Mouse (Mus musculus) left cerebral cortex, postnatal 25 days (tissue): ENCODE data around the gene Mef2a. TPM values are rescaled to one million over a fixed set of nuclear protein-coding genes. Genes with fewer than 3 reads are reported as not detected.

ENCODE experiments used
- DNase-seq, 2 experiments: peaks; one replicate each; pipeline ENCODE4 v3.0.0; 2022; ENCODE audit warnings: low spot score in 2 of 2, mixed read lengths in 1 of 2
- intact Hi-C: fragments of 180-260 bp; cut with DNase I; formaldehyde crosslinking; loops from one replicate; pipeline ENCODE4 v1.15.1; 2025
- total RNA-seq, 2 experiments: library from RNA; stranded (reverse); gene quantifications; 2 replicates each; pipeline ENCODE4 v1.2.3; 2021

The Mef2a gene
- total RNA-seq, 2 experiments from 2014 or later, result 110 to 112 TPM

GRCm38 (mm10) chr7:67371891-67372672 lies 576 bp downstream of the Mef2a start:
- intact Hi-C loops, result loop anchor here (2.0 to 5.0 kb wide), 6 partner anchors 73 to 250 kb away; no protein-coding TSS in a partner anchor
- DNase-seq, result no peak

- intact Hi-C loops, result loop anchor here (2.0 to 5.0 kb wide), 4 partner anchors 91 to 251 kb away; no protein-coding TSS in a partner anchor
- peak in 1 of 2 experiments; percentile 28 for DNase-seq
Measured at GRCm38 (mm10) chr7:67371351-67371890, 1.2 kb downstream of the Mef2a start.

- no peak for DNase-seq
- intact Hi-C loops, result loop anchor here (2.0 to 5.0 kb wide), 4 partner anchors 93 to 253 kb away; no protein-coding TSS in a partner anchor
Measured at GRCm38 (mm10) chr7:67369645-67370044, 3.0 kb downstream of the Mef2a start.

GRCm38 (mm10) chr7:67368394-67368793 lies 4.3 kb downstream of the Mef2a start:
- no peak for DNase-seq
- intact Hi-C loops, result no loop called here

GRCm38 (mm10) chr7:67360588-67360987 lies 12.1 kb downstream of the Mef2a start:
- intact Hi-C loops, result no loop called here

GRCm38 (mm10) chr7:67359863-67360262 lies 12.8 kb downstream of the Mef2a start:
- intact Hi-C loops, result no loop called here
- no peak for DNase-seq

More at GRCm38 (mm10) chr7:67360588-67360987, 12.1 kb downstream of the Mef2a start:
- DNase-seq, result no peak

GRCm38 (mm10) chr7:67355870-67356269 lies 16.8 kb downstream of the Mef2a start:
- intact Hi-C loops, result no loop called here
- DNase-seq, result no peak

- intact Hi-C loops, result no loop called here
- peak in 1 of 2 experiments; percentile 28 for DNase-seq
Measured at GRCm38 (mm10) chr7:67353667-67354066, 19.0 kb downstream of the Mef2a start.

GRCm38 (mm10) chr7:67352989-67353388 lies 19.7 kb downstream of the Mef2a start:
- DNase-seq, result no peak
- intact Hi-C loops, result no loop called here

- intact Hi-C loops, result no loop called here
- DNase-seq, result no peak
Measured at GRCm38 (mm10) chr7:67344443-67344842, 28.2 kb downstream of the Mef2a start.

- DNase-seq, result no peak
- intact Hi-C loops, result no loop called here
Measured at GRCm38 (mm10) chr7:67342067-67342625, 30.5 kb downstream of the Mef2a start.

GRCm38 (mm10) chr7:67320359-67320758 lies 52.3 kb downstream of the Mef2a start:
- intact Hi-C loops, result no loop called here

GRCm38 (mm10) chr7:67318697-67319096 lies 54.0 kb downstream of the Mef2a start:
- DNase-seq, result no peak
- intact Hi-C loops, result no loop called here

More at GRCm38 (mm10) chr7:67320359-67320758, 52.3 kb downstream of the Mef2a start:
- no peak for DNase-seq

- DNase-seq, result no peak
- intact Hi-C loops, result no loop called here
Measured at GRCm38 (mm10) chr7:67313200-67313599, 59.5 kb downstream of the Mef2a start.

GRCm38 (mm10) chr7:67310151-67310550 lies 62.5 kb downstream of the Mef2a start:
- DNase-seq, result no peak
- intact Hi-C loops, result no loop called here

- intact Hi-C loops, result no loop called here
- no peak for DNase-seq
Measured at GRCm38 (mm10) chr7:67308102-67308501, 64.6 kb downstream of the Mef2a start.

- intact Hi-C loops, result no loop called here
- DNase-seq, result no peak
Measured at GRCm38 (mm10) chr7:67307078-67307477, 65.6 kb downstream of the Mef2a start.

- intact Hi-C loops, result no loop called here
- DNase-seq, result no peak
Measured at GRCm38 (mm10) chr7:67304937-67305336, 67.7 kb downstream of the Mef2a start.

GRCm38 (mm10) chr7:67296419-67296818 lies 76.2 kb downstream of the Mef2a start:
- intact Hi-C loops, result no loop called here
- DNase-seq, result no peak

- no peak for DNase-seq
Measured at GRCm38 (mm10) chr7:67291356-67291755, 81.3 kb downstream of the Mef2a start.

GRCm38 (mm10) chr7:67287456-67287855 lies 85.2 kb downstream of the Mef2a start:
- DNase-seq, result no peak
- intact Hi-C loops, result no loop called here

More at GRCm38 (mm10) chr7:67291356-67291755, 81.3 kb downstream of the Mef2a start:
- intact Hi-C loops, result no loop called here
